Comparison of ENCODE assay signal across 24 mouse cellular contexts in genomic region chr10:12858017-12858416, GRCm38 (mm10). TPM values are rescaled to one million over a fixed set of nuclear protein-coding genes. Genes with fewer than 3 reads are reported as not detected.
DNase-seq lines count a peak whose midpoint lies in the region; ATAC-seq and TF ChIP-seq lines count a peak whose summit lies in the region.
"Had no signal": no experiment of that assay in that cellular context is flagged by ENCODE, and none has a peak within 500 bp of the region (broad histone marks: within the 10 kb centered on the region; RNA-seq: fewer than 3 reads in every experiment).

No protein-coding gene starts in this region.

- peak; percentile 45 for DNase-seq in heart, adult 11 months
- no peak for DNase-seq in heart, adult 9 months (ENCODE audit: low spot score in 2 of 2)
- DNase-seq in 3T3-L1 (ENCODE audit: low read depth, low spot score) (peak; percentile 83), NIH3T3 (ENCODE audit: low read depth) (peak; percentile 77)
- DNase-seq in retina, postnatal 1 day = no peak
- DNase-seq: adrenal gland, postnatal 25 days; cerebellum, adult 11 months; cerebellum, postnatal 14 days; gastrocnemius, postnatal 36 days; heart, postnatal 4 days; kidney, adult 18-20 months; kidney, postnatal 4 days; liver, embryonic 13.5 days; lung, adult 2 months; right cerebral cortex, postnatal 14 days; thymus, adult 18-20 months; thymus, postnatal 36 days had no signal

- no peaks in the 10 kb centered on the region for H3K27me3 ChIP-seq in myocyte (ENCODE audit: control insufficient read depth, insufficient read depth, insufficient read length)
- H3K27me3 ChIP-seq: forebrain, embryonic 12.5 days; limb, embryonic 12.5 days; liver, embryonic 13.5 days; midbrain, embryonic 13.5 days had no signal

- H3ac ChIP-seq in myocyte (ENCODE audit: control insufficient read depth, insufficient read length) = no peak overlapping the region

- ATAC-seq in cerebellum, adult (ENCODE audit: insufficient number of reproducible peaks, low FRiP score, low TSS enrichment) = no peak
- ATAC-seq: inflammation-experienced regulatory T-cells, adult 6 months; midbrain, embryonic 13.5 days had no signal

- H3K4me2 ChIP-seq in myocyte (ENCODE audit: low read depth) = peak overlapping the region; percentile 38
- H3K4me2 ChIP-seq: forebrain, embryonic 12.5 days; hindbrain, embryonic 14.5 days; limb, embryonic 12.5 days; liver, embryonic 13.5 days; midbrain, embryonic 13.5 days had no signal

- peaks cover 99% of the 10 kb centered on the region for H3K79me2 ChIP-seq in myocyte (ENCODE audit: control insufficient read depth, insufficient read depth)

- no peak overlapping the region for H3K4me3 ChIP-seq in myocyte
- H3K4me3 ChIP-seq: forebrain, embryonic 12.5 days; limb, embryonic 12.5 days; liver, embryonic 13.5 days; midbrain, embryonic 13.5 days had no signal

- peaks cover 24% of the 10 kb centered on the region for H3K36me3 ChIP-seq in myocyte (ENCODE audit: control insufficient read depth, insufficient read depth)
- H3K36me3 ChIP-seq: liver, embryonic 13.5 days; midbrain, embryonic 13.5 days had no signal

- TF ChIP-seq POLR2A in myocyte (IDR thresholded peaks at IDR 0.05; ENCODE audit: insufficient read length, low read depth) = no peak

TF ChIP-seq in myocyte, 11 proteins besides CTCF, POLR2A, EP300 and RAD21:
- peak; percentile 72; the same call in 1 of the 2 replicates for TF ChIP-seq CEBPB (IDR thresholded peaks at IDR 0.05; ENCODE audit: insufficient read depth, poor library complexity, severe bottlenecking)
- TF ChIP-seq MAX (IDR thresholded peaks at IDR 0.05; ENCODE audit: low read depth) = no peak
- TF ChIP-seq USF1 (IDR thresholded peaks at IDR 0.05; ENCODE audit: low read depth) = no peak
- TF ChIP-seq POLR2AphosphoS2 (IDR thresholded peaks at IDR 0.05; ENCODE audit: insufficient read length, low read depth) = no peak
- TF ChIP-seq TCF3 (IDR thresholded peaks at IDR 0.05; ENCODE audit: insufficient read length, low read depth) = no peak

RNA-seq across cellular contexts. Expression of gene Utrn, which starts 11.1 kb away (rescaled TPM):
- 13.9 TPM for polyA plus RNA-seq in myocyte (2012; fragmentation: generic; extraction: Trizol)

Comparison
In these comparisons a context has a peak if more than half of its experiments do, and no peak if none do; other contexts are left out.
1. DNase-seq: peak in heart, adult 11 months (single experiment), 3T3-L1 (single experiment) and NIH3T3 (single experiment); none in heart, adult 9 months (0 of 2) and retina, postnatal 1 day (single experiment).